In the genomic region with DNA sequence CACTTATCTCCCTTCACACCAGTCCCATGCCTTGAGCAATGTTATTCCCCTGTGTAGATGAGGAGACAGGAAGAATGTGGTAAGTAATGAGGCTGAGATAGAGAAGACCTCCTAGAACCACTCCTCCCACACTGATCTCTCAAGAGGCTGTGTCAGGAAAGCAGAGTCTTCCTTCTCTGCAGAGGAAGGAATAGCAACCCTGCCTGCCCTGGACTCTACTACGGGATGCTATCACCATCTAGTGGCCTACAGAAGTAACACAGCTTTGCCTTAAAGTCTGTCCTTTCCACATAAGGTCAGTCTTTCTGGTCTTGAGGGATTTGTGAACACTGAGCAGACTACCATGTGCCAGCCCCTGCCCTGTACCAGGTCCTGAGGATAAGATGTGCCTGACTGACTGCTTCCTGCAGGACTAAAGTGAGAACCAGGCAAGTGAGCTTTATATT, we compare ENCODE assay signal across 8 mouse cellular contexts. TPM values are rescaled to one million over a fixed set of nuclear protein-coding genes. Genes with fewer than 3 reads are reported as not detected.
DNase-seq lines count a peak whose midpoint lies in the region; ATAC-seq and TF ChIP-seq lines count a peak whose summit lies in the region.

No protein-coding gene starts in this region.

- H3K4me1 ChIP-seq in ES-E14 (ENCODE audit: control insufficient read depth in 2 of 2, insufficient read depth in 2 of 2, low read length in 2 of 2, poor library complexity in 1 of 2): peaks cover 0 to 3% of the 10 kb centered on the region in 2 experiments; a peak in 1 of 4 replicates
- H3K4me1 ChIP-seq in forebrain, embryonic 13.5 days: peaks cover 6% of the 10 kb centered on the region; the same call in 1 of the 2 replicates
- no peaks in the 10 kb centered on the region for H3K4me1 ChIP-seq in liver, embryonic 15.5 days (replicated peaks)
- no peaks in the 10 kb centered on the region for H3K4me1 ChIP-seq in neural tube, embryonic 11.5 days (ENCODE audit: control insufficient read depth, insufficient read depth, low read length)

- H3K4me2 ChIP-seq in forebrain, embryonic 13.5 days: no peak overlapping the region
- no peak overlapping the region for H3K4me2 ChIP-seq in liver, embryonic 15.5 days
- H3K4me2 ChIP-seq in neural tube, embryonic 11.5 days (ENCODE audit: low read depth): no peak overlapping the region

- no peaks in the 10 kb centered on the region for H3K9me3 ChIP-seq in ES-E14 (ENCODE audit: control insufficient read depth, insufficient read depth, low read depth, low read length)
- no peaks in the 10 kb centered on the region for H3K9me3 ChIP-seq in forebrain, embryonic 13.5 days (replicated peaks)
- no peaks in the 10 kb centered on the region for H3K9me3 ChIP-seq in liver, embryonic 15.5 days (replicated peaks)
- no peaks in the 10 kb centered on the region for H3K9me3 ChIP-seq in neural tube, embryonic 11.5 days (ENCODE audit: control insufficient read depth, low read length)

- no peak for DNase-seq in ES-E14 (ENCODE audit: low read depth, low spot score)
- peak; percentile 31 for DNase-seq in heart, postnatal 25 days (ENCODE audit: low spot score)
- DNase-seq in large intestine, adult 2 months (ENCODE audit: low read depth, low spot score): peak; percentile 19
- DNase-seq in neural tube, embryonic 11.5 days (ENCODE audit: low spot score): peak; percentile 58
- DNase-seq in testis, postnatal 14 days (ENCODE audit: low spot score): peak; percentile 41

- no peak overlapping the region for H3K27ac ChIP-seq in ES-E14 (ENCODE audit: insufficient read depth, low read depth, low read length, poor library complexity, severe bottlenecking)
- H3K27ac ChIP-seq in forebrain, embryonic 13.5 days: no peak overlapping the region
- H3K27ac ChIP-seq in liver, embryonic 15.5 days (replicated peaks): no peak overlapping the region
- no peak overlapping the region for H3K27ac ChIP-seq in neural tube, embryonic 11.5 days (ENCODE audit: low read depth, low read length)

- H3K36me3 ChIP-seq in ES-E14 (ENCODE audit: control insufficient read depth, insufficient read depth, low read length, poor library complexity, severe bottlenecking): no peaks in the 10 kb centered on the region
- H3K36me3 ChIP-seq in forebrain, embryonic 13.5 days (ENCODE audit: poor library complexity, severe bottlenecking): 0 out of 2 replicates have a peak, but pooled peaks cover 5% of the 10 kb centered on the region
- no peaks in the 10 kb centered on the region for H3K36me3 ChIP-seq in liver, embryonic 15.5 days (replicated peaks)
- H3K36me3 ChIP-seq in neural tube, embryonic 11.5 days (ENCODE audit: control insufficient read depth, insufficient read depth, low read length): no peaks in the 10 kb centered on the region

- peak; percentile 77 for ATAC-seq in cerebellum, adult (ENCODE audit: insufficient number of reproducible peaks, low FRiP score, low TSS enrichment)
- peak; percentile 91 for ATAC-seq in forebrain, embryonic 13.5 days
- peak; percentile 40; the same call in 1 of the 2 replicates for ATAC-seq in liver, embryonic 15.5 days (ENCODE audit: insufficient read depth)
- peak; percentile 72 for ATAC-seq in neural tube, embryonic 11.5 days (ENCODE audit: insufficient read depth, low FRiP score, low TSS enrichment)

- H3K4me3 ChIP-seq in ES-E14 (ENCODE audit: insufficient read depth in 1 of 2, low read depth in 1 of 2, low read length in 2 of 2, poor library complexity in 1 of 2, severe bottlenecking in 1 of 2): no peak overlapping the region
- no peak overlapping the region for H3K4me3 ChIP-seq in forebrain, embryonic 13.5 days
- no peak overlapping the region for H3K4me3 ChIP-seq in liver, embryonic 15.5 days (replicated peaks)
- H3K4me3 ChIP-seq in neural tube, embryonic 11.5 days (ENCODE audit: low read depth, low read length): no peak overlapping the region

- intact Hi-C loops in heart, postnatal 25 days (cut with DNase I): loop anchor here (1.0 to 2.0 kb wide), 4 partner anchors 53 to 335 kb away; no protein-coding TSS in a partner anchor

- 6% methylated on average over 1 of the region's 1 CpGs for WGBS in forebrain, embryonic 13.5 days
- WGBS in large intestine, adult 2 months: 0% methylated on average over 1 of the region's 1 CpGs
- WGBS in liver, embryonic 15.5 days (ENCODE audit: insufficient replicate concordance): 4% methylated on average over 1 of the region's 1 CpGs
- 0% methylated on average over 1 of the region's 1 CpGs for WGBS in neural tube, embryonic 11.5 days

- no peak overlapping the region for H3K9ac ChIP-seq in ES-E14 (ENCODE audit: insufficient read depth, low read depth, low read length, poor library complexity, severe bottlenecking)
- H3K9ac ChIP-seq in forebrain, embryonic 13.5 days: no peak overlapping the region
- no peak overlapping the region for H3K9ac ChIP-seq in liver, embryonic 15.5 days
- no peak overlapping the region for H3K9ac ChIP-seq in neural tube, embryonic 11.5 days (ENCODE audit: low read length)

- H3K27me3 ChIP-seq in forebrain, embryonic 13.5 days: no peaks in the 10 kb centered on the region
- no peaks in the 10 kb centered on the region for H3K27me3 ChIP-seq in liver, embryonic 15.5 days
- no peaks in the 10 kb centered on the region for H3K27me3 ChIP-seq in neural tube, embryonic 11.5 days (ENCODE audit: control insufficient read depth, insufficient read depth, low read length)

- in situ Hi-C loops in ES-E14 (cut with MboI; ENCODE audit: low sequenced_read_pairs in 2 of 2, unreplicated experiment in 2 of 2): loop anchor here in 1 of 2 experiments (5.0 kb wide), 1 partner anchor 333 kb away; no protein-coding TSS in a partner anchor

TF ChIP-seq in ES-E14, 5 proteins besides CTCF, POLR2A, EP300 and RAD21:
- TF ChIP-seq CHD2 (IDR thresholded peaks at IDR 0.05; ENCODE audit: low read depth, low read length) (no peak), ZC3H11A (IDR thresholded peaks at IDR 0.05; ENCODE audit: borderline replicate concordance, low read depth, low read length) (peak; percentile 88)

RNA-seq across cellular contexts. Expression of a gene that starts 21.9 kb away (rescaled TPM):
- 3.3 and 4.9 TPM in 2 replicates for total RNA-seq in ES-E14 (2012; rRNA removed)
- 12.6 and 13.0 TPM in 2 replicates for polyA plus RNA-seq in forebrain, embryonic 13.5 days (2015; fragmentation: Nextera tagmentation; extraction: Ambion mirVana)
- total RNA-seq in heart, postnatal 25 days (2021): 1 to 10 TPM; 6.5 to 7.8 TPM
- polyA plus RNA-seq in large intestine, adult 2 months (2012; rRNA removed): 1.8 and 2.1 TPM in 2 replicates
- polyA plus RNA-seq in liver, embryonic 15.5 days (2015; fragmentation: Nextera tagmentation; extraction: Ambion mirVana): 3.5 and 3.6 TPM in 2 replicates
- 11.5 and 13.9 TPM in 2 replicates for polyA plus RNA-seq in neural tube, embryonic 11.5 days (2014; fragmentation: Nextera tagmentation; extraction: Ambion mirVana)

RNA-seq across cellular contexts. Expression of a gene that starts 25.6 kb away (rescaled TPM):
- total RNA-seq in ES-E14 (2012; rRNA removed): 4.1 and 5.8 TPM in 2 replicates
- polyA plus RNA-seq in forebrain, embryonic 13.5 days (2015; fragmentation: Nextera tagmentation; extraction: Ambion mirVana): 0.99 and 1.2 TPM in 2 replicates
- 1 to 10 TPM; 3.6 to 4.2 TPM for total RNA-seq in heart, postnatal 25 days (2021)
- 1.4 and 2.1 TPM in 2 replicates for polyA plus RNA-seq in large intestine, adult 2 months (2012; rRNA removed)
- polyA plus RNA-seq in liver, embryonic 15.5 days (2015; fragmentation: Nextera tagmentation; extraction: Ambion mirVana): 1.6 and 1.8 TPM in 2 replicates
- 2.0 TPM in 2 replicates for polyA plus RNA-seq in neural tube, embryonic 11.5 days (2014; fragmentation: Nextera tagmentation; extraction: Ambion mirVana)

Comparison
In these comparisons a context has a peak if more than half of its experiments do, and no peak if none do; other contexts are left out.
1. ATAC-seq: peak in every context shown above with its lines; median percentile 91 in forebrain, embryonic 13.5 days; 77 in cerebellum, adult; 72 in neural tube, embryonic 11.5 days; 40 in liver, embryonic 15.5 days.